Mouse (Mus musculus): ENCODE measurements around the gene Socs1.

DNA sequence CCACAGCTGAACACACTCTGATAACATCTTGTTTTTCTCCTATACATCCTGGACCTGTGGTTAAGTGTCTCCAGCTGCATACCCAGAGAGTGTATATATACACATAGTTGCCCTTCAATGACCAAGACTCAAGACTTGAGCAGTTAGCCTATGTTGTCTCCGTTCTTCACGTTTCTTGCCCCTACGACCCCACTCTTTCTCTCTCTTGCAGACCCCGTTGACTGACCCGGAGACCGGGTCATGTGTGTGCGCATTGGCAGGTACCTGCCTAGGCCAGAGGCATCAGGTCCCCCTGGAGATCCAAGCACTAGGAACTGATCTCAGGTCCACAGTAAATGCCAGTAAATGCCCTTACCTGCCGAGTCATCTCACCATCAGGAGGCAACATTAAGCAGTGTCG, 41.9 kb upstream of the Socs1 start:
- no peak for TF ChIP-seq CTCF (IDR thresholded peaks at IDR 0.05; ENCODE audit: control insufficient read depth, insufficient read depth, low read length)
- TF ChIP-seq POLR2A (IDR thresholded peaks at IDR 0.05; ENCODE audit: borderline replicate concordance, control insufficient read depth, low read depth, low read length): no peak

All from bone marrow, adult 2 months (tissue).